Mouse (Mus musculus): ENCODE measurements around the gene Gm45062. TPM values are rescaled to one million over a fixed set of nuclear protein-coding genes. Genes with fewer than 3 reads are reported as not detected.

Gm45062 gene
- polyA plus RNA-seq (2012; rRNA removed), result 0.19 and 0.58 TPM in 2 replicates

- Histone ChIP-seq H3K4me1 (replicated peaks; ENCODE audit: control insufficient read depth, insufficient read depth, low read length) (peaks cover 5% of the 10 kb centered on the region), H3K4me3 (ENCODE audit: control insufficient read depth, insufficient read depth, low read length) (peak within 1 kb of the TSS; percentile 89), H3K36me3 (ENCODE audit: control insufficient read depth, insufficient read depth, low read length) (peaks cover 2% of the 10 kb centered on the region), H3K27ac (ENCODE audit: control insufficient read depth, insufficient read depth, low read length) (peak within 1 kb of the TSS; percentile 39; the same call in 1 of the 2 replicates), H3K27me3 (ENCODE audit: control insufficient read depth, insufficient read depth, low read length) (no peaks in the 10 kb centered on the region)
- TF ChIP-seq POLR2A (IDR thresholded peaks at IDR 0.05; ENCODE audit: control insufficient read depth, extremely low read depth, insufficient read depth, low read length, poor library complexity), result peak; percentile 75
- peak; percentile 76 for TF ChIP-seq CTCF (IDR thresholded peaks at IDR 0.05; ENCODE audit: borderline replicate concordance, control insufficient read depth, extremely low read depth, insufficient read depth, low read length, poor library complexity)
- under 1% methylated on average over 64 of the region's 64 CpGs for WGBS
- peak; percentile 94 for DNase-seq
These were observed at the start of gene Gm45062, which contains the start of the genes Rpa3 and Umad1 for GRCm38 (mm10) chr6:8259004-8259666. Gm45062 (plus strand) TSS chr6:8259450. Rpa3 (minus strand) TSS chr6:8259173. Umad1 (plus strand) TSS chr6:8259288.

GRCm38 (mm10) chr6:8209866-8210186 lies 49.4 kb upstream of the Gm45062 start:
- H3K27me3 ChIP-seq (ENCODE audit: control insufficient read depth, insufficient read depth, low read length), result no peaks in the 10 kb centered on the region
- H3K27ac ChIP-seq (ENCODE audit: control insufficient read depth, insufficient read depth, low read length), result no peak overlapping the region; the same call in 1 of the 2 replicates
- TF ChIP-seq POLR2A (IDR thresholded peaks at IDR 0.05; ENCODE audit: control insufficient read depth, extremely low read depth, insufficient read depth, low read length, poor library complexity) (no peak), CTCF (IDR thresholded peaks at IDR 0.05; ENCODE audit: borderline replicate concordance, control insufficient read depth, extremely low read depth, insufficient read depth, low read length, poor library complexity) (no peak)
- H3K4me3 ChIP-seq (ENCODE audit: control insufficient read depth, insufficient read depth, low read length), result peak overlapping the region; percentile 99; the same call in 1 of the 2 replicates
- no peak for DNase-seq
- peaks cover 3% of the 10 kb centered on the region; the same call in 1 of the 2 replicates for H3K36me3 ChIP-seq (ENCODE audit: control insufficient read depth, insufficient read depth, low read length)
- WGBS, result 16% methylated on average over 10 of the region's 10 CpGs
- no peaks in the 10 kb centered on the region for H3K4me1 ChIP-seq (replicated peaks; ENCODE audit: control insufficient read depth, insufficient read depth, low read length)

DNA sequence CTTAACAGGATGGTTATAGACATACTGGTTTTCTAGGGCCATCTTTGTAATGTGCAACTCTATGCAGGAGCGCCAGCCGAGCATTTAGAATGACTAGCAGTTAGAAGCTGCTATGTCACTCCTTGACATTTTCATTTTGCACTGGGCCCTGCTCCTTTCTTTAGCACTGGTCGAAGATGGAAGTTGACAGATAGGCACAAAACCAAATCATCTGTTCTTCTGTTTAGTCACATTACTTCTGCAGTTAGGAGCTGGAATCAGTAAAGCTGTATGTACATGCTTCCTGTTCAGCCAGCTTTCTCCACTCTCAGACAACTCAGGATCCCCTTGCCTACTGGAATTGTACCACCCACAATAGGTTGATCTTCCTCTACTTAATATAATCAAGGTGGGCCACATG lies 48.6 kb upstream of the Gm45062 start:
- TF ChIP-seq CTCF (IDR thresholded peaks at IDR 0.05; ENCODE audit: borderline replicate concordance, control insufficient read depth, extremely low read depth, insufficient read depth, low read length, poor library complexity) (no peak), POLR2A (IDR thresholded peaks at IDR 0.05; ENCODE audit: control insufficient read depth, extremely low read depth, insufficient read depth, low read length, poor library complexity) (no peak)
- H3K27ac ChIP-seq (ENCODE audit: control insufficient read depth, insufficient read depth, low read length), result no peak overlapping the region
- H3K27me3 ChIP-seq (ENCODE audit: control insufficient read depth, insufficient read depth, low read length), result no peaks in the 10 kb centered on the region
- DNase-seq, result no peak
- no peak overlapping the region for H3K4me3 ChIP-seq (ENCODE audit: control insufficient read depth, insufficient read depth, low read length)
- H3K36me3 ChIP-seq (ENCODE audit: control insufficient read depth, insufficient read depth, low read length), result peaks cover 12% of the 10 kb centered on the region
- H3K4me1 ChIP-seq (replicated peaks; ENCODE audit: control insufficient read depth, insufficient read depth, low read length), result no peaks in the 10 kb centered on the region
- WGBS, result 96% methylated on average over 3 of the region's 3 CpGs

DNA sequence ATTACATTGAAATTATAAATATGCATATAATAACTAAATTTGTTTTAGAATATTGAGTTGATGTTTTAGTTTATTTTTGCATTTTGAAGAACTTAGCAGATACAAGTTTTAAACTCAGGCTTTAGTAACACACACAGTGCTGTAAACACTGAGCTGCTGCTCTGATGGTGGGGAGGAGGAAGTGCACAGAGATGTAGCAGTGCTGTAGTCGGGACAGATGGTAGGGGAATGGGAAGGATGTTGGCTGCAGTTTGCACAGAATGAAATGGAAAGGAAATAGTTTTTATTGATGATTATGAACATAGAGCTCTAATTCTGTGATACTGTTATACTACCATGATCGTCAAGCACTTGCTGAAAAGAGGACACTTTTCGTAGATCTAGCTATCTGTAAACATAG lies 32.2 kb upstream of the Gm45062 start:
- Histone ChIP-seq H3K27ac (ENCODE audit: control insufficient read depth, insufficient read depth, low read length) (no peak overlapping the region), H3K27me3 (ENCODE audit: control insufficient read depth, insufficient read depth, low read length) (no peaks in the 10 kb centered on the region), H3K4me1 (replicated peaks; ENCODE audit: control insufficient read depth, insufficient read depth, low read length) (no peaks in the 10 kb centered on the region), H3K36me3 (ENCODE audit: control insufficient read depth, insufficient read depth, low read length) (peaks cover 35% of the 10 kb centered on the region), H3K4me3 (ENCODE audit: control insufficient read depth, insufficient read depth, low read length) (no peak overlapping the region)
- TF ChIP-seq CTCF (IDR thresholded peaks at IDR 0.05; ENCODE audit: borderline replicate concordance, control insufficient read depth, extremely low read depth, insufficient read depth, low read length, poor library complexity) (no peak), POLR2A (IDR thresholded peaks at IDR 0.05; ENCODE audit: control insufficient read depth, extremely low read depth, insufficient read depth, low read length, poor library complexity) (no peak)
- DNase-seq, result no peak
- 85% methylated on average over 3 of the region's 3 CpGs for WGBS

- no peak for DNase-seq
- H3K27me3 ChIP-seq (ENCODE audit: control insufficient read depth, insufficient read depth, low read length), result no peaks in the 10 kb centered on the region
- TF ChIP-seq POLR2A (IDR thresholded peaks at IDR 0.05; ENCODE audit: control insufficient read depth, extremely low read depth, insufficient read depth, low read length, poor library complexity), result no peak
- no peak for TF ChIP-seq CTCF (IDR thresholded peaks at IDR 0.05; ENCODE audit: borderline replicate concordance, control insufficient read depth, extremely low read depth, insufficient read depth, low read length, poor library complexity)
- H3K27ac ChIP-seq (ENCODE audit: control insufficient read depth, insufficient read depth, low read length), result no peak overlapping the region
- H3K36me3 ChIP-seq (ENCODE audit: control insufficient read depth, insufficient read depth, low read length), result peaks cover 48% of the 10 kb centered on the region
- whole genome bisulfite sequencing, result 96% methylated on average over 3 of the region's 3 CpGs
- H3K4me1 ChIP-seq (replicated peaks; ENCODE audit: control insufficient read depth, insufficient read depth, low read length), result no peaks in the 10 kb centered on the region
- H3K4me3 ChIP-seq (ENCODE audit: control insufficient read depth, insufficient read depth, low read length), result no peak overlapping the region
These were observed 30.7 kb upstream of the Gm45062 start for GRCm38 (mm10) chr6:8228596-8228995.

GRCm38 (mm10) chr6:8258316-8258715 lies 934 bp upstream of the Gm45062 start:
- Histone ChIP-seq H3K27me3 (ENCODE audit: control insufficient read depth, insufficient read depth, low read length) (no peaks in the 10 kb centered on the region), H3K27ac (ENCODE audit: control insufficient read depth, insufficient read depth, low read length) (no peak overlapping the region), H3K4me3 (ENCODE audit: control insufficient read depth, insufficient read depth, low read length) (no peak overlapping the region), H3K36me3 (ENCODE audit: control insufficient read depth, insufficient read depth, low read length) (peaks cover 9% of the 10 kb centered on the region), H3K4me1 (replicated peaks; ENCODE audit: control insufficient read depth, insufficient read depth, low read length) (peaks cover 5% of the 10 kb centered on the region)
- WGBS, result 5% methylated on average over 6 of the region's 6 CpGs
- DNase-seq, result no peak
- TF ChIP-seq POLR2A (IDR thresholded peaks at IDR 0.05; ENCODE audit: control insufficient read depth, extremely low read depth, insufficient read depth, low read length, poor library complexity) (no peak), CTCF (IDR thresholded peaks at IDR 0.05; ENCODE audit: borderline replicate concordance, control insufficient read depth, extremely low read depth, insufficient read depth, low read length, poor library complexity) (no peak)

All from thymus, adult 2 months (tissue).